Mouse (Mus musculus) forelimb bud, embryonic 11.5 days (tissue): Measurements from ENCODE around the gene Pak7.
"Not testable (repeated sequence)": the region's sequence is repeated elsewhere in the genome, so short reads cannot be mapped to it uniquely, and the experiment has no call there.

Experiments used
- DNase-seq: peaks from one replicate; pipeline ENCODE4 v3.0.0-alpha.2; 2012; ENCODE audit warnings: low read depth, low spot score

The Pak7 gene

DNA sequence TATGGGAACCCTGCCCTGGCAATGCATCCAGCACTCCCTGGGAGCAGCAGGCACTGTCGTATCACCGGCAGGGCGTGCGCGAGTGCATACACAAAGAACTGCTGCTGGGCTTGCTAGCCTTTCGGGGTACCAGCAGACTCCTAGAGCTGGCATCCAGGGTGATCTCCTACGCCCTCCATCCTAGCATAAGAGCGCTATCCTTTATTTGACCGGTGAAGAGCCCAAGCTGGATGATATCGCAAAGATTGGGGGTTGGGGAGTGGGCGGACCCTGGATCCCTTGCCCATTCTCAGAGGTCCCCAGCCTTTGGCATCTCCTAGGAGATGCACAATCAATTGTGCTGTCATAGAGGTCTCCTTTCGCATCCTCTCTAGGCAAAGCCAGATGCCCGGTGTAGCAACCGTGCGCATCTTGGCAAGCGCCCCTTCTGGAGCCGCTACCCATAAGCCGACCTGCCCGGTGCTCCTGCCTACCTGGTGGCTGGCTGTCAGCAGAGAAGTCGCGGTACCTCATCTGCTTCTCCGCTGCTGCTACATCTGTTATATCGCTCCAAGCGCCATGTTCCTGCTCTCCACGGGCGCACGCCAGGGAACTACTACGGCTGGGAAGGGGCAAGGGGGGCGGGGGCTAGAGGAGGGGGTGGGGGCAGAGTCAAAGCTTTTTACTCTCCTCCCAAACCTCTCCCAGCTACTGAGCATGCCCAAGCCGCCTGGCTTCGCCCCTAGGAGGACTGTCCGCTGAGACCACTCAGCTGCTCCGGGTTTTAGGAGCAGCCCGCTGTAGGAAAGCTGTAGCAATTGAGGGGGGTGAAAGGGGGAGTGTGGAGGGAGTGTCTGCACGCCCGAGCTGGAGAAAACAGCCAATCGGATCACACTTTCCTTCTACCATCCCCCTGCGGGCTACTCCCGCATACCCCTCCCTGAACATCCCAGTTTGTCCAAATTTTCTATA, at the start of gene Pak7:
Gene Pak7 (minus strand): TSS at position 787 of the 951 bp plus-strand sequence.
- DNase-seq = peak; percentile 91

DNA sequence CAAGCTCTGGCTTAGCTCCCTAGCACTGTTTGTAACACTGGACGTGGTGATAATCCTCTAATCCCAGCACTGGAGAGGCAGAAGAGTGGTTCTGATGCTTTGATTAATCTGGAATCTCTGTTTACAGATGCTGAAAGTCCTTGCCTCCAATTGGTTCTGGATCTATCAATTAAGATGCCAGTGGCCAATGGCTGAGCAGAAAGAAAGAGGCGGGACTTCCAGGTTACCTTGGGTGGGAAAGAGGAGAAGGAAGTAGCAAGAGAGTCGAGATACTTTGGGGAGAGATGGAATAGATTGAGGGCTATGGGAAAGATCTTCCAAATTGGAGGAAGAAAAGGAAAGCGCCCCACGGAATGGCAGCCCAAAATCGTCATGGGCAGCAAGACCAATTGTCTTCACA, 37.8 kb upstream of the Pak7 start:
- DNase-seq = no peak

DNA sequence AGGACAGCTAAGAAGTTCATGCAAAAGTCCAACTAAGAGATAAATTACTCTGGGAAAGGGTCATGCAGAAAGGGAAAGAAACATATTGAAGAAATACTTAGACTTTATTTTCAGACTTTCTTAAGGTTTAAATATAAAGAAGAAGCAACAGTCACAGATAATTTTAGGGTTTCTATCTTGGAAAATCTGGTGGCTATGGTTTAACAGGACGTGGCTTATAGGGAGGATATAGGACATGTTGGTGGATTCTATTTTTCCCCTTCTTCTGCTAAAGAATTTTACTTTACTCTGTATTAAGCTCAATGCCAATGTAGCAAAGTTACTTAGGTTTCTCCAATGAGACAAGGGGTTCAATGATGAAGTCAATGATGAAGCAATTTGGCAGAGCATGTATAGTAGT, 31.8 kb upstream of the Pak7 start:
- DNase-seq = no peak

GRCm38 (mm10) chr2:136416381-136416780, 28.6 kb upstream of the Pak7 start:
- no peak for DNase-seq

DNA sequence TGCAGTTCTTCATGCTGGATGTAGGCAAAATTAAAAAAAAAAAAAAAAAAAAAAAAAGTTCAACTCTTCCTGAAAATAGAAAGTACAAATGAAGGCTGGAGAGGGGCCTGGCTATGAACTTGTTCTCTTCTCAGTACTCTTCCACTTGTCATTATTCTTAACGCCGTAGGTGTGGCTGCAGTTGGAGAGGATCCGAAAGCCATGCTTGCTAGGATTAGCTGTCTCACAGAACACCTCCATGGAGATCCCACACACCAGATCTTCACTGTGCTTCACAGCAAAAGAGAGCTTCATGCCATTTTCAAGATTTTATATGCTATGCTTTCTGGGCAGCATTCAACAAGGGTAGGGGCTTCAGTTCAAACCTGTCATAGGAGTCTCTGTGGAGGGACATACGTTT, 14.8 kb upstream of the Pak7 start:
- DNase-seq = no peak

DNA sequence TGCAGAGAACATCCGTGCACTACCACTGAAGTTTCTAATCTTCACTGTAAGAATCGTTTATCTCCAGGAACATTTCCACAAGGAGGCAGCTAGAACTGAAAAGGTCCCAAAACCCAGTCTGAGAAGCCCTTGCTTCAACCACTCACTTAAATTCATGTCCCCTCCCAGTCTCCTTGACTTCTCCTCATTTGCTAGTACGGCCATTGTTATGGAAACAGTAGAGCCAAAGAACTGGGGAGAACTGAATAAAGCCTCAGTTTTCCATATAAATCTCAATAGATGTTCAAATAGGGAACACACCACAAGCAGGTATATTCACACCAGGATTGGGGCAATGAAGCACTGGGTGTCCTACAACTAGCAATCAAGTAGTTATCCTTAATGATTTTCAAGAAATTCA, 12.4 kb downstream of the Pak7 start:
- no peak for DNase-seq

DNA sequence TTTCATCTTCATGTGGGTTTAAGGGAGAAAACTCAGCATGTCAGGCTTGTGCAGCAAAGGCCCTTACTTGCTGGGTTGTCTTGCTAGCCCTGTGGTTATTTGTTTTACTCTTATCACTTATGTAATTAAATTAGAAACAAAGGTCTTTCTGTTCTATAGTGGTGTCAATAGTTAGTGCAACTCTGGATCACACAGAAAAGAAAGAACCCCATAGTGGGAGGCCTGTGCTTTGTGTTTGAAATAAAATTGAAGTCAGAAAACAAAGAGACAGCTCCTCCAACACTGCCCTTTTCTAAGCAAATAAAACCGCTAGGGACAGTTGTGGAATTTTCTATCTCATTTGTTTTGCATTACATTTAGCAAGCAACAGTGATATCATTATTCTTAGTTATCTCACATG, 15.4 kb downstream of the Pak7 start:
- no peak for DNase-seq

GRCm38 (mm10) chr2:136351393-136352096, 36.2 kb downstream of the Pak7 start:
- DNase-seq = no peak

DNA sequence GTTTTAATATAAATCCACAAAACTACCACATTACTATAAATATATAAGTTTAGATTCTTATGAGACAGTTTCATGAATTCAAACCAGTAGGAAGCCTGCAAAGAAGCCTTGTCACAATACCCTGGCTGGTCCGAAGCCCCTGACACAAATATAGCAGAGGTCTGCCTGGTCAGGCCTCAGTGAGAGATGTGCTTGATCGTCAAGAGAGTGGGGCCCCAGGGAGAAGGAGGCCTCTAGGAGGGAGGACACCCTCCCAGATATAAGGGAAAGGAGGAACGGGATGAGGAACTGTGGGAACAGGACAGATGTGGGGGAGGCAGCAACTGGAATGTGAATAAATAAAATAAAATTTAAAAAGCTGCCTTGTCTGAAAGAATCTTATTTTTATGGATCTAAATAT, 37.3 kb downstream of the Pak7 start:
- DNase-seq = no peak

GRCm38 (mm10) chr2:136349671-136350275, 38.0 kb downstream of the Pak7 start:
- DNase-seq = no peak

- not testable (repeated sequence) for DNase-seq
Measured at GRCm38 (mm10) chr2:136344240-136344780, 43.5 kb downstream of the Pak7 start.

- no peak for DNase-seq
Measured at GRCm38 (mm10) chr2:136329974-136330373, 57.8 kb downstream of the Pak7 start.

DNA sequence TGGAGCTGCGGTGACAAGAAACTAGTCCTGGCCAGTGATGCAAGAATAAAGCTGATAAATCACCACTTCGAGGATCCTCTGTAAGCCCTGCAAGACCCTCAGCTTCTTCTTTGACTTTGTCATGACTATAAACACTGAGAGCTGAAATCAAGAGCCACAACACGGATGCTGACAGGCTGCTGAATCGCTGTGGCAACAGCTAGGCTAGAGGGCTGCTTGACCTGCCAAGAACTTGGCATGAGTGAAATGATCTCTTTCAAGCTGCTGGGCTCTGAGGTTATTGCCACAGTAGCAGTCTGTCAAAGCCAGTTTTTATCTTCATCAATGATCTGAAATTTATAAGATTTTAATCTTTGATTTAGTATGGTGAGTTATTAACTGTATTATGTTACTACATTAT, 62.1 kb downstream of the Pak7 start:
- no peak for DNase-seq

- no peak for DNase-seq
Measured at GRCm38 (mm10) chr2:136309313-136309712, 78.5 kb downstream of the Pak7 start.

DNA sequence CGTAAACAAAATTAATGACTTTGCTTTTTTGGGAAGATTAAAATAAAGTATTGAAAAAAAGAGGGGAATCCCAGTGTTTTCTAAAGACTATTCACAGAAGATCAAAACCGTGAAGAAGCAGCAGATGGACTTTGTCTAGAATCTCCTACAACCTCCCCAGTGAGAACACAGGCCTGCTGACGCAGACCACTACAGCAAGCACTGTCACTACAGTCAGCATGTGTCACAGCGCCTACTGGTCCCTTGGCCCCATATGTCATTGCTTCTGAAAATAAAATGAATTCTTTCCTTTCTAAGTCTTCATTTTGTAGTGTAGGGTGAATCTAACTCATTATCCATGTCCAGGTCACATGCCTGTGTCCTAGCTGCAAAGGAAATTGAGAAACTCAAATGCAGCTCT, 79.0 kb downstream of the Pak7 start:
- DNase-seq = no peak

DNA sequence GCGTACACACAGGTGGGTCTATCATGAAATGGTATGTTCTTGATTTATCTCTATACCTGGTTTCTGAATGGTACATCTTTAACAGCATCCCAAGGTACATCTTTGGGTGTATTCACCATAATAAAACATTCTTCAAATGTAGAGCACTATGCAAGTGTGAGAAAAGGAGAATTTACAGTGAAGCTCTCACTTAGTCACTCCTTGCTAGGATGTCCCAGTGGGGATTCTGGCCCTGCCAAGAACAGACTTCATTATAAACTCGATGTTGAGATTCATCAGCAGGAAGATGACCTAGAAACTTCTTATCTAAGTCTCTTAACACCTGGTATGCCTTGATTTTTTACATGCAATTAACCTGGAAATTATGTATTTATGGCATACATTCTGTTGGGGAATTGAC, 85.6 kb downstream of the Pak7 start:
- no peak for DNase-seq

GRCm38 (mm10) chr2:136301406-136301805, 86.4 kb downstream of the Pak7 start:
- DNase-seq = no peak

GRCm38 (mm10) chr2:136297371-136297770, 90.4 kb downstream of the Pak7 start:
- DNase-seq = no peak

DNA sequence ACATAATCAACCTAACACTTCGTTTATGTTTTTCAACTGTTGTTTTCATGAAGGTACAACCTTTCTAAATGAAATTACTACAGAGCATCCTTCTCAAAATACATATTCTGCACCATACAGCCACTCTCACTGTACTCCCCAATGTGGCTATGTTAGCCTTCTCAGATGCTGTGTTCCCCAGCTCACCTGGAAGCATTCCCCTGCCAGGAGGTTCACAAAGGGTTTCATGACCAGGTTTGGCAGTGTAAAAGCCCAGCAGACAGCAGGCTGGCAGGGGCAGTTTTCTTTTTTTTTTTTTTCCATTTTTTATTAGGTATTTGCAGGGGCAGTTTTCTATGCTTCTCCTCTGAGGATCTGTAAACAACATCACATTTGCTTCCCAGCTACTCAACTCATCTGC, 105.7 kb downstream of the Pak7 start:
- no peak for DNase-seq

DNA sequence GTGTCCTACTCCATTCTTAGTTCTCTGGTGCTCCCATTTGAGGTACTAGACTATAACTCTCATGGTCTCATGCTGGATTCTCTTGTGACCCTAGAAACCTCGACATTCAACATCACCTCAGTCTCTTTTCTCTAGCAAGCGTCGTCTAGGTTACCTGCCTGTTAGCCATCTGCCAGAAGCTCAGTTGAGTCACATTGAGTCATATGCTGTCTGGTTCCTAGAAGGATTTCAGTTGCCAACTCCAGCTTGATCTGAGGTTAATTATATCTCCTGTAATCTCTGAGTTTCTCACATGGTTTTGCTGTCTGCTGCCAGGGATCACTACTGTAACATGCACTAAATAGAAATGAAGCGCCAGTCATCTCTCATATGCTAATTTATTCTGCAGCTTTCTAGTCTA, 145.8 kb downstream of the Pak7 start:
- not testable (repeated sequence) for DNase-seq

DNA sequence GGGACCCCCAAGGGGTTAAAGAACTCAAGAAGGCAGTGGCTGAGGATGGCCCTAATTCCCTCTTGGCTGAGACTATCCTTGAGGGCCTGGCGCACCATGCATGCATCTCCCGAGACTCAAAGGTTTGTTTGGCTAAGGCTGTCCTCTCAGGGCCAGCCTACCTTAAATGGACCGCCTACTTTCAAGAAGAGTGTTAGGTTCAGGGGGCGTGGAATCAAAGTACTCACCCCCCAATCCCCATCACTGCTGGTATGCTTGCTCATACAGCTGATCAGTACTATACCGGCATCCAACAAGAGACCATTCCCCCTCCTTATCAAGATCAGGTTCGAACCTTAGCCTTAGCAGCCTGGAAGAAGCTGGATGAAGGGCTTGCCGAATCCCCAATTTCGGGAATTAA, 156.5 kb downstream of the Pak7 start:
- no peak for DNase-seq

GRCm38 (mm10) chr2:136204034-136204433, 183.7 kb downstream of the Pak7 start:
- DNase-seq = no peak
